Mouse (Mus musculus) mammary gland, adult 2 months (tissue): Measurements from ENCODE around the gene Rcn2. TPM values are rescaled to one million over a fixed set of nuclear protein-coding genes. Genes with fewer than 3 reads are reported as not detected.

ENCODE experiments used
- polyA plus RNA-seq: library from polyadenylated mRNA; depleted of rRNA; stranded (reverse); fragments of >200 nt; gene quantifications from 2 replicates; pipeline ENCODE4 v1.2.3, GENCODE M21; 2012; ENCODE audit warnings: low replicate concordance; rRNA removed

Gene Rcn2
- 20.4 and 85.3 TPM in 2 replicates for polyA plus RNA-seq

GRCm38 (mm10) chr9:56041372-56042180 is at the start of gene Rcn2:
TSS of gene Rcn2 (plus strand) at chr9:56041845.

GRCm38 (mm10) chr9:56010450-56010849 is 31.2 kb upstream of the Rcn2 start, which contains the start of gene 4930563M21Rik:
TSS of gene 4930563M21Rik (minus strand) at chr9:56010550.

GRCm38 (mm10) chr9:56089778-56090520 is 48.3 kb downstream of the Rcn2 start, which contains the start of gene Pstpip1:
TSS of gene Pstpip1 (plus strand) at chr9:56089962.

Other genes with a start within 250 kb of the Rcn2 start
- gene Scaper, start 103.7 kb upstream of the Rcn2 start, polyA plus RNA-seq: 4.4 and 7.3 TPM in 2 replicates
- not detected in 2 replicates for gene 4930563M21Rik, start 31.3 kb upstream of the Rcn2 start, polyA plus RNA-seq
- 19.5 and 31.6 TPM in 2 replicates for gene Pstpip1, start 48.1 kb downstream of the Rcn2 start, polyA plus RNA-seq
- 192 and 287 TPM in 2 replicates for gene Tspan3, start 123.6 kb downstream of the Rcn2 start, polyA plus RNA-seq